Mouse (Mus musculus) mesoderm, embryonic 11.5 days (tissue): ENCODE data around the gene Gjb4.

ENCODE experiments used
- DNase-seq: peaks from one replicate; pipeline ENCODE4 v3.0.0-alpha.2; 2012; ENCODE audit warnings: low read depth, low spot score

Gene Gjb4

GRCm38 (mm10) chr4:127311561-127311960 lies 42.3 kb downstream of the Gjb4 start:
- DNase-seq, result no peak

- DNase-seq, result no peak
These were observed 47.0 kb downstream of the Gjb4 start for GRCm38 (mm10) chr4:127306915-127307314.

GRCm38 (mm10) chr4:127303796-127304195 lies 50.1 kb downstream of the Gjb4 start:
- no peak for DNase-seq
